Mouse (Mus musculus) intestine, embryonic 15.5 days (tissue): ENCODE data around the gene 4933402N03Rik. TPM values are rescaled to one million over a fixed set of nuclear protein-coding genes. Genes with fewer than 3 reads are reported as not detected.

Source experiments
- ATAC-seq: fragments of 200-750 bp; cut with Nextera tagmentation; 2 replicates; pipeline ENCODE4 v1.8.0; 2017; ENCODE audit warnings: moderate TSS enrichment, moderate library complexity
- H3K27ac ChIP-seq: fragments of 300-500 bp; sonication (generic); 2 replicates; pipeline ENCODE4 v1.5.1; 2015; ENCODE audit warnings: mild to moderate bottlenecking, inconsistent platforms
- H3K27me3 ChIP-seq: fragments of 300-500 bp; sonication (generic); replicated peaks from 2 replicates; pipeline ENCODE4 v1.6.1; 2015; ENCODE audit warnings: inconsistent platforms
- H3K36me3 ChIP-seq: fragments of 300-500 bp; sonication (generic); 2 replicates; pipeline ENCODE4 v1.6.1; 2015; ENCODE audit warnings: inconsistent platforms
- H3K4me1 ChIP-seq: fragments of 300-500 bp; sonication (generic); replicated peaks from 2 replicates; pipeline ENCODE4 v1.6.1; 2015; ENCODE audit warnings: inconsistent platforms
- H3K4me2 ChIP-seq: fragments of 300-500 bp; sonication (generic); replicated peaks from 2 replicates; pipeline ENCODE4 v1.6.1; 2015; ENCODE audit warnings: mild to moderate bottlenecking, inconsistent platforms
- H3K4me3 ChIP-seq: fragments of 300-500 bp; sonication (generic); replicated peaks from 2 replicates; pipeline ENCODE4 v1.5.1; 2015; ENCODE audit warnings: inconsistent platforms
- H3K9ac ChIP-seq: fragments of 300-500 bp; sonication (generic); 2 replicates; pipeline ENCODE4 v1.6.1; 2015; ENCODE audit warnings: inconsistent platforms
- H3K9me3 ChIP-seq: fragments of 300-500 bp; sonication (generic); 2 replicates; pipeline ENCODE4 v1.6.1; 2016; ENCODE audit warnings: inconsistent platforms
- WGBS: fragments of 180-500 bp; shearing (Covaris S2); methylation state at CpG from one replicate; pipeline ENCODE4 v1.1.7; 2015; 5-methylcytosine and 5-hydroxymethylcytosine counted together
- polyA plus RNA-seq: library from polyadenylated mRNA; unstranded; fragments of >200 nt; fragmentation: Nextera tagmentation; extraction: Ambion mirVana; gene quantifications from 2 replicates; pipeline ENCODE4 v1.2.1, GENCODE M21; 2015

The 4933402N03Rik gene
- polyA plus RNA-seq: not detected in 2 replicates

DNA sequence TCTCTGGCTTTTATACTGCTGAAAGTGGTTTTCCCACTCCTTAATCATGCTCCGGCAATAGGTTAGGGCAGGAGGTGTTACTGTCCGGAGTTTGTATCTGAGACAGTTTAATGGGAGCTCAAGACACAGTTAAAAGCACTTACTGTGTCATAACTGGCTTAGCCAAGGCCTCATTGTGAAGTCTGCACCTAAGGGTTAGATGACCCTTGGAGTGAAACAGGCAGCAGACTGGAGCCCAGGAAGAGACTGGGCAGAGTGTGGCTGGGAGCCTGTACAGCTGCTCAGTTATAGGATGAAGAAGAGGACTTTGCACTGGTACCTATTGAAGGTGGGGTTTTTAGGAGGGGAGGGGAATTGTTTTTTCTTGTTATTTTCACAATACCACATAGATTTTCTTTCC lies at the start of gene 4933402N03Rik:
4933402N03Rik (minus strand) TSS at position 101 of the 400 bp plus-strand sequence.
- no peaks in the 10 kb centered on the region for H3K9me3 ChIP-seq
- H3K9ac ChIP-seq: no peak within 1 kb of the TSS
- no peaks in the 10 kb centered on the region for H3K27me3 ChIP-seq
- no peak within 1 kb of the TSS for H3K27ac ChIP-seq
- H3K4me2 ChIP-seq: no peak within 1 kb of the TSS
- 85% methylated on average over 2 of the region's 2 CpGs for WGBS
- ATAC-seq: no peak
- no peaks in the 10 kb centered on the region for H3K4me1 ChIP-seq
- no peaks in the 10 kb centered on the region for H3K36me3 ChIP-seq
- no peak within 1 kb of the TSS for H3K4me3 ChIP-seq

DNA sequence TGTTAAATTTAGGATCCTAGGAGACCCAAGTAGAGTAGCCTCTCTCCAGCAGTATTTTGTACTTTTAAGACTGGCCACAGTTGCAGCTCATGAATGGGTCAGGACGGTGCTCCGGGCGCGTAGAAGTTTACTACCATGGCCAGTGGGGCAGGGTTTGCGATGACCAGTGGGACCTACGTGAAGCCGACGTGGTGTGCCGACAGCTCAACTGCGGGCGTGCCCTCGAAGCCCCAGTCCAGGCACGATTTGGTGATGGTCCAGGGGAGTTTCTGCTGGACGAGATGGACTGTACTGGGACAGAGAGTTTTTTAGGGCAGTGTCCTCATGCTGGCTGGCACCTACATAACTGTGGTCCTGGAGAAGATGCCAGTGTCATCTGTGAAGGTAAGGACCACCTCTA lies 41.9 kb upstream of the 4933402N03Rik start:
- no peak overlapping the region for H3K4me3 ChIP-seq
- no peaks in the 10 kb centered on the region for H3K4me1 ChIP-seq
- no peaks in the 10 kb centered on the region for H3K36me3 ChIP-seq
- H3K4me2 ChIP-seq: no peak overlapping the region
- no peak overlapping the region for H3K9ac ChIP-seq
- no peaks in the 10 kb centered on the region for H3K9me3 ChIP-seq
- no peak overlapping the region for H3K27ac ChIP-seq
- no peak for ATAC-seq
- 96% methylated on average over 14 of the region's 14 CpGs for WGBS
- no peaks in the 10 kb centered on the region for H3K27me3 ChIP-seq

DNA sequence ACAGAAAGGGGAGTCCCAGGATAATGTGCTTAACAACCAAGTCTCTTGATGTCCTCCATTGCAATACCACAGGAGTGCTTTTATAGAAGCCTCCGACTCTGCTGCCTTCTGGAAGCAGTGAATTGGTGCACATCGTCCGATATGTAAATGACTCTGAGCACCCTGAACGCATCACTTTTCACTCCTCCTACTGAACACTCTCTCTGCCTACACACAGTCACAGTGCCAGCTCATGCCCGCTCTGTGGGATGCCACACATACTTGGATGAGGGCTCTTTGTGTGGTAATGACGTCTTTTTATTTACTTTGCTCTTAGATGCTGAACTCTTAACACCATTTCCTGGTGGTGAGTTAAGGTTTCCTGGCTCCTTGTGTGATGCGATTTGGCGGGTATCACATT lies 40.9 kb upstream of the 4933402N03Rik start:
- 69% methylated on average over 8 of the region's 8 CpGs for WGBS
- no peak overlapping the region for H3K27ac ChIP-seq

DNA sequence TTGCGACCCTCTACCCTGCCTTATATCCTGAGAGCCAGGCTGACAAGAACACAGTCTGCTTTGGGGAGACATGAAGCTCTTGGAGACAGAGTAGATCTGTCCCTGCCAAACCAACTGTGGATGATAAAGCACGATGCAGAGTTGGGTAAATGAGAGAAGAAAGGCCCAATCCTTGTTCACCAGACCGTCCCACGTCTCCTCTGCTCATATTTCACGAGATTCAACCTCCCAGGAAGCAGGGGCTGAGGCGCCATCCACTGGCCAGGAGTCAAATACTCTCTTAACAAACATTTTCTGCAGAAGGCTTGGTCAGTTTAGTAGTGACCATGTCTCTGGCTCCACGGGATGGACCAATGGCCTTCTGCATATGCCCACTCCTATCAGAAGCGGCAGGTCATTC lies 38.2 kb upstream of the 4933402N03Rik start:
- 60% methylated on average over 8 of the region's 8 CpGs for WGBS
- ATAC-seq: no peak
- H3K4me3 ChIP-seq: no peak overlapping the region
- H3K4me1 ChIP-seq: no peaks in the 10 kb centered on the region
- no peak overlapping the region for H3K27ac ChIP-seq
- H3K9me3 ChIP-seq: no peaks in the 10 kb centered on the region
- no peaks in the 10 kb centered on the region for H3K27me3 ChIP-seq
- no peaks in the 10 kb centered on the region for H3K36me3 ChIP-seq
- H3K9ac ChIP-seq: no peak overlapping the region
- no peak overlapping the region for H3K4me2 ChIP-seq

More for the DNA sequence above, 40.9 kb upstream of the 4933402N03Rik start:
- no peaks in the 10 kb centered on the region for H3K27me3 ChIP-seq
- no peaks in the 10 kb centered on the region for H3K4me1 ChIP-seq
- no peak overlapping the region for H3K4me3 ChIP-seq
- H3K4me2 ChIP-seq: no peak overlapping the region
- no peak overlapping the region for H3K9ac ChIP-seq
- H3K36me3 ChIP-seq: no peaks in the 10 kb centered on the region
- H3K9me3 ChIP-seq: no peaks in the 10 kb centered on the region
- ATAC-seq: no peak

DNA sequence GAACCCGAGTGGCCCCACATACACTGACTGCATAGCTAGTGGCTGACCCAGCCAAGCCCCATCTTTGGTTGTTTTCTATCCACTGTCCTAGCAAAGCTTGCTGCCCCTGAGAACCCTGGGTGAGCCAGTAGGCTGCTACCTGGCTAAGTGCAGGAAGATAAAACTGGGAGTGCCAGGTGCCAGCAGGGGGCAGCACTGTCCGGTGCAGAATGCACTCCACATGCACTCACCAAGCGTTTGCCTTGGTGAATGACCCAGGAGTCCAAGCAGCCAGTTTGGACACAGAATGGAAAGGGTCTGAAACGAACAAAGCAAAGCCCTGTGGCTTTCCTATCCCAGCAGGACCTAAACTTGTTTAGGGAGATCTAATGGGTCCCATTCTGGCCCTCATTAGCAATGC lies 36.6 kb upstream of the 4933402N03Rik start:
- H3K27me3 ChIP-seq: no peaks in the 10 kb centered on the region
- H3K4me1 ChIP-seq: no peaks in the 10 kb centered on the region
- WGBS: 39% methylated on average over 4 of the region's 4 CpGs
- no peak overlapping the region for H3K27ac ChIP-seq
- no peak overlapping the region for H3K4me3 ChIP-seq
- no peaks in the 10 kb centered on the region for H3K36me3 ChIP-seq
- H3K9ac ChIP-seq: no peak overlapping the region
- H3K4me2 ChIP-seq: no peak overlapping the region
- H3K9me3 ChIP-seq: no peaks in the 10 kb centered on the region
- ATAC-seq: no peak

DNA sequence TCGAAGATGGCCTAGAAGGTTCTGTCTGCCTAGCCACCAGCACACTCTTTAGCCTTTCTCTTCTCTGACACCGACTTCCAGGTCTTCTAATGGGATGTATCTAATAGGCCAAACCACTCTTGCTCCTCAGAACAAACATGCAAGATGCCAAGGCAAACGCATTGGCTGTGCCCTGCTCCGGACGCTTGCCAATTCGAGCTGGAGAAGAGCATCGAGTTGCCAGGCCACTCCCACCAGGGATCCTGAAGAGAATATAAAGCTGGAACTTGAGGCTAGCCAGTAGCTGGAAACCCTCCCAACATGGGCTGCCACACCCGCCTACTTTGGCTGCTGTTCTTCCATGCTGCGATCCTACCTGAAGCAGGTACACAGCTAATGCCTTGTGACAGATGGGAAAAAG lies 28.0 kb upstream of the 4933402N03Rik start, which contains the start of gene 5430419D17Rik:
5430419D17Rik (plus strand) TSS at position 282 of the 400 bp plus-strand sequence.
- 86% methylated on average over 9 of the region's 9 CpGs for WGBS
- H3K4me1 ChIP-seq: no peaks in the 10 kb centered on the region
- no peak for ATAC-seq
- H3K27me3 ChIP-seq: no peaks in the 10 kb centered on the region
- H3K4me2 ChIP-seq: no peak within 1 kb of the TSS
- no peaks in the 10 kb centered on the region for H3K36me3 ChIP-seq
- H3K27ac ChIP-seq: no peak within 1 kb of the TSS
- H3K9me3 ChIP-seq: no peaks in the 10 kb centered on the region
- H3K9ac ChIP-seq: no peak within 1 kb of the TSS
- no peak within 1 kb of the TSS for H3K4me3 ChIP-seq

DNA sequence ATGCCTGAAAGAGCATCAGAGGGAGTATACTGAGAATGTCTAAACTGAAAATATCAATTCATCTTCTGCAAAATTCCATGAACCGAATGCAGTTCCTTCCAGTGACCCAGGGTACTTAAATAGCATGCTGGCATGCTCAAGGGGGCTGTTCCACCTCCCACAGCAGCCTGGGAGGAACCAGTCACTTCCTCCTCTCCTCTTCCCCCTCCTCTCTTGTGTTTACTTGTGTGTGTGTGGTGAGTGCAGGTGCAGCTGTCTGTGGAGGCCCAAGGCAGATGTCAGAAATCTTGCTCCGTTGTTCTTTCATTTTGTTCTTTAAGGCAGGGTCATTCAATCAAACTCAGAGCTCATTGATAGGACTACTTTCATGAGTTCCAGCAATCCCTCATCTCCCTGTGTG lies 23.0 kb upstream of the 4933402N03Rik start:
- Histone ChIP-seq H3K4me2 (no peak overlapping the region), H3K9ac (no peak overlapping the region), H3K27me3 (no peaks in the 10 kb centered on the region), H3K4me1 (no peaks in the 10 kb centered on the region), H3K4me3 (no peak overlapping the region), H3K27ac (no peak overlapping the region), H3K9me3 (no peaks in the 10 kb centered on the region), H3K36me3 (no peaks in the 10 kb centered on the region)
- ATAC-seq: no peak
- WGBS: 28% methylated on average over 2 of the region's 2 CpGs

DNA sequence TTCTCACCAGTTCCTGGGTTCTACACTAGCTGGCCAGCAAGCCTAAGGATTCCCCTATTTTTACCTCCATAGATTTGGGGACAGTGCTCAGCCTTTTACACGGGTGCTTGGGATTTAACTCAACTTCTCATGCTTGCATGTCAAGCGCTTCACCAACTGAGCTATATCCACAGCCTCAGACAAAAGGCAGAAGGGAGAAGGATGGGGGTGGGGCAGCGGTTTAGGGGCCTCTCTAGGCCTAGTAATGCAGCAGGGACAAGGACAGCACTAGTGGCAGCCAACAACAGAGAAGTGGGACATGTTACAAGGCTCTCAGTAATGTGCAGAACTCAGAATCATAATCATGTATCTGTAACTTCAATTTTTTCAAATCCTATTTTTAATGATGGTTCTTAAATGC lies 21.7 kb upstream of the 4933402N03Rik start:
- Histone ChIP-seq H3K4me3 (no peak overlapping the region), H3K9ac (no peak overlapping the region), H3K4me2 (no peak overlapping the region), H3K9me3 (no peaks in the 10 kb centered on the region), H3K36me3 (no peaks in the 10 kb centered on the region), H3K27me3 (no peaks in the 10 kb centered on the region), H3K4me1 (no peaks in the 10 kb centered on the region), H3K27ac (no peak overlapping the region)
- no peak for ATAC-seq
- whole genome bisulfite sequencing: 83% methylated on average over 3 of the region's 3 CpGs

DNA sequence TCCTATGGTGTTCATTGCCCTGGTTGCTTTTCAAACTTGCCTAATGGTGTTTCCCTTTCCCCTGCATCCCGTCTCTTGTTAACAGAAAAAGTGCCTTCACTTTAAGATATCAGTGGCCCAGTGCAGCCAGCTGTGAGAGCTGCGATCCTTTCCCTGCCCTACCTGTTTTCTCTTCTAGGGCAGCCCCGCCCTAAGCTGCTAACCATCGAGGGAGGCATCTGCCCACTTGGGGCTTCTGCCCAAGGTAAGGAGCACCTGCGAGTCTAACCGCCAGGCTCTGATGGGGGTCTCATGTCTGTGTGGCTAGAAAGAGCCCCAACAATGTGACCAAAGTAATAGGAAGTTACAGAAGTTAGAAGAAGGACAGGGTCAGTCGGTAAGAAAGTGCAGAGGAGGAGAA lies 16.1 kb upstream of the 4933402N03Rik start:
- H3K27me3 ChIP-seq: no peaks in the 10 kb centered on the region
- no peak overlapping the region for H3K4me3 ChIP-seq
- no peak overlapping the region for H3K9ac ChIP-seq
- no peaks in the 10 kb centered on the region for H3K9me3 ChIP-seq
- H3K4me1 ChIP-seq: no peaks in the 10 kb centered on the region
- H3K27ac ChIP-seq: no peak overlapping the region
- H3K4me2 ChIP-seq: no peak overlapping the region
- H3K36me3 ChIP-seq: no peaks in the 10 kb centered on the region
- 60% methylated on average over 7 of the region's 7 CpGs for WGBS
- no peak for ATAC-seq

DNA sequence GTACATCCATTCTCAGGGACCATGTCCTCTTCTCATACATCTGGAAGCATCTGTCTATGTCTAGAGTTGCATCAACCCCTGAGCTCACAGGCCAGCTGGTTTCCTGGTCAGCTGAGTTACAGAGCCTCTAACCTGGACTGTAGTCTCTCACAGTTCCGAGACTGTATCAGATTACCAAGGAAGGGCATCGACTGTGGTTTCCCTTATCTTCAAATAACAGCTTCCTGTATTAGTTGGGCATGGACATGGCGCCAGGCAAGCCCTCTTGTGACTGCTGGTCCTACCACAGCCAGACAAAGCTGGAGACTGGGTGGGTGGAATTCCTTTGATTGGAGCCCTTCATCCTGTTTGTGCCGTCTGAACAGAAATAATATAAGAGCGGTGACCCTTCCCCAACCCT lies 6.9 kb upstream of the 4933402N03Rik start:
- H3K27me3 ChIP-seq: no peaks in the 10 kb centered on the region
- no peaks in the 10 kb centered on the region for H3K9me3 ChIP-seq
- no peaks in the 10 kb centered on the region for H3K36me3 ChIP-seq
- ATAC-seq: no peak
- H3K4me2 ChIP-seq: no peak overlapping the region
- no peak overlapping the region for H3K27ac ChIP-seq
- no peak overlapping the region for H3K4me3 ChIP-seq
- WGBS: 74% methylated on average over 5 of the region's 5 CpGs
- no peak overlapping the region for H3K9ac ChIP-seq
- H3K4me1 ChIP-seq: no peaks in the 10 kb centered on the region

DNA sequence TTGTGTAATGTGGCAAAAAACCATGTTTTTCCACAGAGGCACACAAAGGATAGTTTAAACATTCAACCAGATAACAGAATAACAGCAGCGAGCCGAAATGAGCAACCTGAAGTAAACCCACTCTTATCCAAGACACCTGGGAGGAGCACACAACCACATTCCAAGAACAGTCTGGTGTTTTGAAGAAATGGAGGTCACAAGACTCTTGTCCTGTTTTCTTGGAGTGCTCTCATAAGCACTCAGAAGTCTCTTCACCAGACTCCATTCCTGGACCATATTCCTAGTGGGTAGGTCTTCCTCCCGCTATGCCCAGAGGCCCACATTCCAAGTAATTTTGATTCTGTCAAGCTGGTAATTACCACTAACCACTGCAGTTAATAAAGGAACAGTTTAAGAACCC lies 4.1 kb upstream of the 4933402N03Rik start:
- H3K27ac ChIP-seq: no peak overlapping the region
- H3K9ac ChIP-seq: no peak overlapping the region
- H3K36me3 ChIP-seq: no peaks in the 10 kb centered on the region
- WGBS: 75% methylated on average over 3 of the region's 3 CpGs
- H3K27me3 ChIP-seq: no peaks in the 10 kb centered on the region
- H3K4me1 ChIP-seq: no peaks in the 10 kb centered on the region
- no peak overlapping the region for H3K4me3 ChIP-seq
- no peak overlapping the region for H3K4me2 ChIP-seq
- no peak for ATAC-seq
- H3K9me3 ChIP-seq: no peaks in the 10 kb centered on the region

DNA sequence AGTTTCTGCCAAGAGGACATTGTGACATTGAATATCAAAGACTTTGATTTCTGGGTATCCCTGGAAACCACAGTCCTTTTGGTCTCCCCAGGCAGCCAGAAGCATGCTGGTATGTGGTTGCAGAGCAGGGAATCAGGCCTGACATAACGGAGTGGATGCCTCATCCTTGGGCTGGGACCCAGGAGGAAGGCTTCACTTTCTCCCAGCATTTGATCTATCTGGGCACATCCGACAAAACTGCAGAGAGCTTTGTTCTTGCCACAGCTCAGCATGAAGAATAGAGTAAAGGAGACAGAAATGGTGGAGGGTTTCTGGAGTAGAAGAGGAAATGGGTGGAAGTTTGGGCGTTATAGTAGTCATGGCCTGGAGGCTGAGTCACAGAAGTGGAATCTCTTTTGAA lies 12.9 kb downstream of the 4933402N03Rik start:
- H3K4me3 ChIP-seq: no peak overlapping the region
- 73% methylated on average over 3 of the region's 3 CpGs for WGBS
- H3K9ac ChIP-seq: no peak overlapping the region
- no peaks in the 10 kb centered on the region for H3K27me3 ChIP-seq
- ATAC-seq: no peak
- H3K4me1 ChIP-seq: no peaks in the 10 kb centered on the region
- H3K36me3 ChIP-seq: no peaks in the 10 kb centered on the region
- no peak overlapping the region for H3K4me2 ChIP-seq
- H3K27ac ChIP-seq: no peak overlapping the region
- no peaks in the 10 kb centered on the region for H3K9me3 ChIP-seq

DNA sequence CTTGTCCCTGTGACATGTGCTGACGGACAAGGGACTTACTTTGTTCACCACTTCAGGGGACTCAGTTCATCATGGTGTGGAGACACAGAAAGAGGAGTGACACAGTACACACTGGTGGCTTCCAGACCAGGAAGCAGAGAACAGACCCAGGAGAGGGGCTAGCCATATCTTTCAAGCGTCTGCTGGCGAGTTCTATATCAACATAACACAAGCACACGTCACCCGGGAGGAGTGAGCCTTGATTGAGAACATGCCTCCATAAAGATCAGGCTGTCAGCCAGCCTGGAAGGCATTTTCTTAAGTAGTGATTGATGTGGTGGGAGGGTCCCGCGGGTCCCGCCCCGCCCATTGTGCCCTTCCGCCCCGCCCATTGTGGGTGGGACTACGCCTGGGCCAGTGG lies 16.1 kb downstream of the 4933402N03Rik start:
- Histone ChIP-seq H3K27me3 (no peaks in the 10 kb centered on the region), H3K36me3 (no peaks in the 10 kb centered on the region), H3K9me3 (no peaks in the 10 kb centered on the region), H3K27ac (no peak overlapping the region), H3K4me3 (no peak overlapping the region), H3K9ac (no peak overlapping the region), H3K4me1 (no peaks in the 10 kb centered on the region), H3K4me2 (no peak overlapping the region)
- 62% methylated on average over 12 of the region's 12 CpGs for WGBS
- ATAC-seq: no peak
